8 mouse cellular contexts compared by ENCODE assay signal in genomic region chr5:137779053-137779933, GRCm38 (mm10). TPM values are rescaled to one million over a fixed set of nuclear protein-coding genes. Genes with fewer than 3 reads are reported as not detected.
DNase-seq lines count a peak whose midpoint lies in the region; ATAC-seq lines count a peak whose summit lies in the region.

No protein-coding gene starts in this region.

- peak overlapping the region; percentile 96 for H3K9ac ChIP-seq in forebrain, embryonic 12.5 days
- H3K9ac ChIP-seq in kidney, embryonic 16.5 days (replicated peaks; ENCODE audit: low read length): peak overlapping the region; percentile 84

- H3K4me1 ChIP-seq in forebrain, embryonic 12.5 days: peaks cover 48% of the 10 kb centered on the region
- peaks cover 32% of the 10 kb centered on the region for H3K4me1 ChIP-seq in kidney, embryonic 16.5 days (ENCODE audit: insufficient read depth, low read length)

- DNase-seq in ovary, postnatal 36 days (ENCODE audit: low spot score): peak; percentile 26
- DNase-seq in ovary, adult 18-20 months (ENCODE audit: low spot score): no peak
- peak; percentile 72 to 74 for DNase-seq in adrenal gland, postnatal 36 days
- DNase-seq in lung, postnatal 4 days: peak; percentile 39 to 47
- DNase-seq in splenic B cell, adult 2 months (ENCODE audit: low read depth, low spot score): peak; percentile 41
- DNase-seq in right cerebral cortex, postnatal 36 days (ENCODE audit: low spot score in 2 of 2): no peak

- peaks cover 43% of the 10 kb centered on the region for H3K36me3 ChIP-seq in forebrain, embryonic 12.5 days (replicated peaks)
- H3K36me3 ChIP-seq in kidney, embryonic 16.5 days (ENCODE audit: insufficient read depth, low read length): peaks cover 38% of the 10 kb centered on the region
- H3K36me3 ChIP-seq in splenic B cell, adult 2 months (ENCODE audit: control insufficient read depth, insufficient read depth, low read length, poor library complexity, severe bottlenecking): peaks cover 6% of the 10 kb centered on the region; the same call in 1 of the 2 replicates

- H3K27ac ChIP-seq in forebrain, embryonic 12.5 days: peak overlapping the region; percentile 93
- peak overlapping the region; percentile 85 for H3K27ac ChIP-seq in kidney, embryonic 16.5 days (ENCODE audit: low read length)

- WGBS in forebrain, embryonic 12.5 days: under 1% methylated on average over 83 of the region's 83 CpGs
- under 1% methylated on average over 81 of the region's 83 CpGs for WGBS in kidney, embryonic 16.5 days

- no peaks in the 10 kb centered on the region for H3K9me3 ChIP-seq in forebrain, embryonic 12.5 days
- H3K9me3 ChIP-seq in kidney, embryonic 16.5 days (ENCODE audit: low read length): no peaks in the 10 kb centered on the region

- peak overlapping the region; percentile 98 for H3K4me2 ChIP-seq in forebrain, embryonic 12.5 days
- peak overlapping the region; percentile 92 for H3K4me2 ChIP-seq in kidney, embryonic 16.5 days (replicated peaks; ENCODE audit: low read depth, low read length)

- peak overlapping the region; percentile 98 for H3K4me3 ChIP-seq in forebrain, embryonic 12.5 days (replicated peaks)
- peak overlapping the region; percentile 69 for H3K4me3 ChIP-seq in kidney, embryonic 16.5 days (ENCODE audit: low read length)

- no peaks in the 10 kb centered on the region for H3K27me3 ChIP-seq in forebrain, embryonic 12.5 days
- H3K27me3 ChIP-seq in kidney, embryonic 16.5 days (ENCODE audit: insufficient read depth, low read length): no peaks in the 10 kb centered on the region
- no peaks in the 10 kb centered on the region for H3K27me3 ChIP-seq in splenic B cell, adult 2 months (ENCODE audit: control insufficient read depth, insufficient read depth, low read length, poor library complexity, severe bottlenecking)

- peak; percentile 24 for ATAC-seq in forebrain, embryonic 12.5 days (ENCODE audit: low FRiP score)
- ATAC-seq in kidney, embryonic 16.5 days (ENCODE audit: low FRiP score, low TSS enrichment): peak; percentile 25

RNA-seq across cellular contexts. Expression of gene Ppp1r35, which starts 0.6 kb away (rescaled TPM):
- total RNA-seq in adrenal gland, postnatal 36 days (2021): 10 to 100 TPM; 24.6 to 28.4 TPM
- 55.7 and 60.1 TPM in 2 replicates for polyA plus RNA-seq in forebrain, embryonic 12.5 days (2016; fragmentation: Nextera tagmentation; extraction: Ambion mirVana)
- 26.0 and 32.1 TPM in 2 replicates for polyA plus RNA-seq in kidney, embryonic 16.5 days (2015; fragmentation: Nextera tagmentation; extraction: Ambion mirVana)

RNA-seq across cellular contexts. Expression of gene Mepce, which starts 8.2 kb away (rescaled TPM):
- 10 to 100 TPM; 52.0 to 56.4 TPM for total RNA-seq in adrenal gland, postnatal 36 days (2021)
- 13.4 and 15.4 TPM in 2 replicates for polyA plus RNA-seq in forebrain, embryonic 12.5 days (2016; fragmentation: Nextera tagmentation; extraction: Ambion mirVana)
- 11.0 and 11.2 TPM in 2 replicates for polyA plus RNA-seq in kidney, embryonic 16.5 days (2015; fragmentation: Nextera tagmentation; extraction: Ambion mirVana)

RNA-seq across cellular contexts. Expression of gene Zcwpw1, which starts 8.3 kb away (rescaled TPM):
- total RNA-seq in adrenal gland, postnatal 36 days (2021): 1 to 10 TPM; 2.3 to 3.0 TPM
- polyA plus RNA-seq in forebrain, embryonic 12.5 days (2016; fragmentation: Nextera tagmentation; extraction: Ambion mirVana): 14.6 and 15.2 TPM in 2 replicates
- 24.8 and 31.8 TPM in 2 replicates for polyA plus RNA-seq in kidney, embryonic 16.5 days (2015; fragmentation: Nextera tagmentation; extraction: Ambion mirVana)

RNA-seq across cellular contexts. Expression of gene Tsc22d4, which starts 33.8 kb away (rescaled TPM):
- total RNA-seq in adrenal gland, postnatal 36 days (2021): 10 to 100 TPM; 79.5 to 84.6 TPM
- 68.6 and 73.2 TPM in 2 replicates for polyA plus RNA-seq in forebrain, embryonic 12.5 days (2016; fragmentation: Nextera tagmentation; extraction: Ambion mirVana)
- 126 and 129 TPM in 2 replicates for polyA plus RNA-seq in kidney, embryonic 16.5 days (2015; fragmentation: Nextera tagmentation; extraction: Ambion mirVana)

RNA-seq across cellular contexts. Expression of gene Nyap1, which starts 37.9 kb away (rescaled TPM):
- 1 to 10 TPM; 3.1 to 3.2 TPM for total RNA-seq in adrenal gland, postnatal 36 days (2021)
- 19.5 and 22.6 TPM in 2 replicates for polyA plus RNA-seq in forebrain, embryonic 12.5 days (2016; fragmentation: Nextera tagmentation; extraction: Ambion mirVana)
- polyA plus RNA-seq in kidney, embryonic 16.5 days (2015; fragmentation: Nextera tagmentation; extraction: Ambion mirVana): 2.1 and 2.2 TPM in 2 replicates

Comparison
In these comparisons a context has a peak if more than half of its experiments do, and no peak if none do; other contexts are left out.
1. DNase-seq: peak in ovary, postnatal 36 days (single experiment), adrenal gland, postnatal 36 days (2 of 2), lung, postnatal 4 days (2 of 2) and splenic B cell, adult 2 months (single experiment); none in ovary, adult 18-20 months (single experiment) and right cerebral cortex, postnatal 36 days (0 of 2).